Mouse (Mus musculus): ENCODE measurements at regions not wholly inside any gene's neighbourhood (a gene's known extent, or its start where the extent isn't known, plus 50 kb on each side); places are given as distances from the start of the nearest gene placed in this dataset.

DNA sequence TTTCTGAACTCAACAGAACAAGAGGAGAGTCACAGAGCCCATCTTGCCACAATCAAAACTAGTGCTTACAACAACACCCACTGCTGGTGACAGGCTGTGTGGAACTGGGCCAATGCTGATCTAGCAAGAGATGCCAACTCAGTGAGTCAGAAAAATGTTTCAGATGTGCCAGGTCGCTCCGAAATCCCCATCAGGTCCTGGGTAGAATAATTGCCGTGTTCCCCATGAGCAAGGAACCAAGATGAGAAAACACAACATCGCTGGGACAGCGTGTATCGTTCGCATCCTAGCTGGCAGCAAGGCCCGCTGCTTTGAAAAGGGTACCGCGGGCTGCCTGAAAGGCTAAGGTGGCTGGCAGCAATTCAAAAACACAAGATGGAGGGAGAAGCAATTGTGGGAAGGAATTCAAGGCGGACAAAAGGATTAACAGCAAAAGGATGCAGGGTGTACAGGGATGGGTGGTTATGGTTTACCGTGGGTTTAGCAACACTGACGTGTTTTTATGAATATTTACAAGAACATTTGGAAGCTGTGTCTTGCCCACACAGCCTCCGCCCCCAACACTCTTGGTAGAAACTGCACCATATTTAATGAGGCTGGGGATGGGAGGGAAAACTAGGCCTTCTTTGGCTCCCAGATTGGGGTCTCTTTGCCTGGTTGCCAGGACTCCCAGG lies 229.7 kb upstream of the G2e3 start:
- no peak for TF ChIP-seq CTCF (IDR thresholded peaks at IDR 0.05; ENCODE audit: low read depth, low read length)
- no peak for TF ChIP-seq POLR2A (IDR thresholded peaks at IDR 0.05; ENCODE audit: insufficient read depth, low read length)
- no peak for TF ChIP-seq EP300 (IDR thresholded peaks at IDR 0.05; ENCODE audit: insufficient read depth, low read depth, low read length)
